Mouse (Mus musculus) erythroblast, embryonic 14.5 days (primary cell): ENCODE measurements around the gene Tada3.

Experiments
- GATA1 ChIP-seq: IDR thresholded peaks from 2 replicates; pipeline ENCODE4 v1.6.1; 2012; ENCODE audit warnings: low read length, inconsistent platforms, mixed read lengths
- TAL1 ChIP-seq: IDR thresholded peaks from 3 replicates; pipeline ENCODE4 v1.6.1; 2012; ENCODE audit warnings: low read length, inconsistent platforms, mixed read lengths

DNA sequence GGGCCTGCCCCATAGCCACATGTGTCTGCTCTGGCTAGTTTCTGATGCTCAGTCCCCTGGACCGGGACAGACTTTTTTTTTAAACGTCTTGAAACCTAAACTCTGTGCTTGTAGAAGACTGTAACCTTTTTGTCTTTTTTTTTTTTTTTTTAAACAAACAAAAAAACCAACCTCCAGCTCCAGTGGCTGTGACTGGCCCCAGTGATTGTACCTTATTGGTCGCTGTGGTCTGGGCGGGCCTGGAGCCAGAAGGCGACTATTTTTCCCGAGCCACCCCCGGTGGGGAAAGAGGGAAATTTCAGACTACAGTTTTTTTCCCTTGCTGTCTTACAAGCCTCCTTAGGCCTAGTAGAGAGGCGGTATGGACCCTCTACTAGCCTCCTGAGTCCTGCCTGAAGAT, 11.3 kb upstream of the Tada3 start, which contains the start of gene Ttll3:
- TF ChIP-seq GATA1 = no peak
- TF ChIP-seq TAL1 = no peak
